Mouse (Mus musculus): ENCODE results near the gene G3bp2. TPM values are rescaled to one million over a fixed set of nuclear protein-coding genes. Genes with fewer than 3 reads are reported as not detected.
"Not testable (repeated sequence)": the region's sequence is repeated elsewhere in the genome, so short reads cannot be mapped to it uniquely, and the experiment has no call there.

The G3bp2 gene
- total RNA-seq (2021): 10 to 100 TPM; 68.6 to 70.1 TPM
- long read RNA-seq, experiment 1, full-length matches to known transcripts: 98 of 149 reads
- long read RNA-seq, experiment 1, partial matches to known transcripts: 9 of 149 reads
- long read RNA-seq, experiment 1, other reads (novel, unspliced or antisense): 42 of 149 reads
- long read RNA-seq, experiment 2, full-length matches to known transcripts: 116 of 187 reads
- long read RNA-seq, experiment 2, partial matches to known transcripts: 30 of 187 reads
- long read RNA-seq, experiment 2, other reads (novel, unspliced or antisense): 41 of 187 reads

DNA sequence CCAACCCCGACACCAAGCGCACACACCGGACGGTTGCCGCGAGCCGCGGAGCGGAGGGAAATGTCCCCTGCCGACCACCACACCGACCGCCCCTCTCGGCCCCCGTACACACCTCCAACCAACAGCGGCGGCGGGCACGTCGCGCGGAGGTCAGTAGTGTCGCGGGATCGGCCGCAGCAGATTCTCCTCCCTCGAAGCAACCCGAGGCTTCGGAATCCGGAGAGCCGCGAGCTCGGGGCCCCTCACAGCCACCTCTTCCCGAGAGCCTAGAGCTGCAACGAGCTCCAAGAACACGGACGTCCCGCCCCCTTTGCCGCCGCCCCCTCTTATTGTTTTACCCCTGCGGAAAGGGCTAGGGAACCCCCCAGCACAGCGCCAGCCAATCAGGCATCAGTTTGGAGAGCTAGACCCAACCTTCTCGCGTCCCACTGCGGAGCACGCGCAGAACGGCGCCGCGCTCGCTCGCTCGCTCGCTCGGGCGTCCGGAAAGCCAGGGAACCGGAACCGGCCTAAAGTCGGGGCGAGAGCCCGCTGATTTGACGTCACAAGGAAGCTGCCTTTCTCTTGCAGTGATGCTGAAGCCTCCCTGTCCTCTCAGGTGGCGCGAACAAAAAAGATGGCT, at the start of gene G3bp2:
G3bp2 (minus strand) TSS at position 303 of the 622 bp plus-strand sequence.
- DNase-seq (ENCODE audit: low spot score in 2 of 2): peak; percentile 95 to 98

DNA sequence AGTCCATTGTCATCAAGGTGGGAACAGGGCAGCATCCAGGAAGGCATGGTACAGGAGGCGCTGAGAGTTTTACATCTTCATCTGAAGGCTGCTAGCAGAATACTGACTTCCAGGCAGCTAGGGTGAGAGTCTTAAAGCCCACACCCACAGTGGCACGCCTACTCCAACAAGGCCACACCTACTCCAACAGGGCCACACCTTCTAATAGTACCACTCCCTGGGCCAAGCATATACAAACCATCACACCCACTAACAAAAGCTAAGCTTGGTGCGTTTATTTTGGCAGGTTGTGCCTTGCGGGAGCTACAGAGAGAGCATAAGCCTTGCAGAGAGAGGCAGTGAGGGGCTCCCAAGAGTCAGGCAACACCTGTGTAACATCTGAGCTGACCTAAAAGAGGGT, 49.5 kb upstream of the G3bp2 start:
- DNase-seq (ENCODE audit: low spot score in 2 of 2): not testable (repeated sequence)

DNA sequence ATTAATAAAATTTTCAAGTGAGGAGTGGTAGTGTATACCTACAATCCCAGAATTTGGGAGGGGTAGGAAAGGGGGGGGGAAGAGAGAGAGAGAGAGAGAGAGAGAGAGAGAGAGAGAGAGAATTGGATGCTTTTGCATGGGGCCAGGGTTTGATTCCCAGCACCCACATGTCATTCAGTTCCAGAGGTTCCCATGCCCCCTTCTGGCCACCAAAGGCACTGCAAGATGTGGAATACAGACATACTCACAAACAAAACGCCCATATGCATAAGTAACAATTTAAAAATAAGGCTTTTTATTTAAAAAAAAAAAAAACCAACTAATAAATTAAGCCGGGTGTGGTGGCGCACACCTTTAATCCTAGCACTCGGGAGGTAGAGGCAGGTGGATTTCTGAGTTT, 48.6 kb upstream of the G3bp2 start:
- DNase-seq (ENCODE audit: low spot score in 2 of 2): no peak

DNA sequence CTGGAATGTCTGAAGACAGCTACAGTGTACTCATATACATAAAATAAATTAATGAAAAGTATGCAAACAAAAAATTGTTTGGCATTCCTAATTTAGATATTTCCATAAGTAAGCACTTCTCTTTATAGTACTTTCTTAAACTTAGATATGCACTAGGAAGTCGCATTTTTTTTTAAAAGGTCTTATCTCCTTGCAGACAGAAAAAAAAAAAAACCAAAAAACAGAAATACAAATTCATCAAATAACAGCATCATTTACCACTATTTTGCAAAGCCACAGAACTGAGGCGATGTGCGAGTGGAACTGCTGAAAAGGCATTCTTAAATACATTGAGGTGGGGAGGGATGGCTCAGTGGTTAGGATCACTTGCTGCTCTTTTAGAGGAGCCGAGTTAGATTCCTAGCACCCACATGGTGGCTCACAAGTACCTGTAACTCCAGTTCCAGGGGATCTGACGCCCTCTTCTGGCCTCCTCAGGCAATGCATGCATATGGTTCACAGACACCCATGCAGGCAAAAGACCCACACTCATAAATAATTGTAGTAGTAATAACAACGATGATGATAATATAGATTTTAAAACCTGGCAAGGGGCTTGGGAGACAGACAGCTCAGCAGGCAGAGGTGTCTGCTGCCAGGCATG, 46.6 kb upstream of the G3bp2 start:
- DNase-seq (ENCODE audit: low spot score in 2 of 2): no peak

DNA sequence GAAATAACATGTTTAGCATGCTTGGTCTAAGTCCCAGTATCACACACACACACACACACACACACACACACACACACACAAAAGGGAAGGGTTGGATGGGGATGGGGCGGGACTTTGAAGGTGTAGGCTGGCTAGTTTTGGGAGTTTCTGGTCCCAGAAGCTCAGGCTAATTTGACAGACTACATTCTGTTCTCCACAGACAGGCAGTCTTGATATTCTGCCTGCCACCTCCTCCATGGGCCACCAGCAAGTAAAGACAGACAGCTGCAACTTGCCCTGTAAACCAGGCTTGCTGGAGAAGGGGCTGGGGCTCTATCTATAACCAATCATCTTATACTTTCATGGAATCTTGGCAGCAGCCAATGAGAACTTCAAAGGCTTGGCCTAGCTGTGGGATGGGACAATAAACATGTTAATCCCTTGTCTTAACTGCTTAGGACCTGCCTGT, 45.8 kb upstream of the G3bp2 start:
- DNase-seq (ENCODE audit: low spot score in 2 of 2): no peak

DNA sequence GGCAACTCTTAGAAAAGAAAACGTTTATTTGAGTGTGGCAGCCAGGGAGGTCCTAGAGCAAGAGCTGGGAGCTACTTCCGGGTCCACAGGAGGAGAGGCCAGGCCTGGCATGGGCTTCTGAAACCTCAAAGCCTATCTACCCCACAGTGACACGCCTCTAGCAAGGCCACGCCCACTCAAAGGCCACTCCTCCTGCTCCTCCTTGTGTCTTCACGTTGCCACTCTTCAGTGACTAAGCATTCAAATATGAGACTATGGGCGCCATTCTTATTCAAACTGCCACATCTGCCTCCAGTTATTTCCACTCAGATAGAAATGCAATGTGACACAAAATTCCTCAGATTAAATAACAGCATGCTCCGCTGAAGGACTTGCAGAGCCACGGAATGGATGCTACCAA, 45.1 kb upstream of the G3bp2 start:
- no peak for DNase-seq (ENCODE audit: low spot score in 2 of 2)

DNA sequence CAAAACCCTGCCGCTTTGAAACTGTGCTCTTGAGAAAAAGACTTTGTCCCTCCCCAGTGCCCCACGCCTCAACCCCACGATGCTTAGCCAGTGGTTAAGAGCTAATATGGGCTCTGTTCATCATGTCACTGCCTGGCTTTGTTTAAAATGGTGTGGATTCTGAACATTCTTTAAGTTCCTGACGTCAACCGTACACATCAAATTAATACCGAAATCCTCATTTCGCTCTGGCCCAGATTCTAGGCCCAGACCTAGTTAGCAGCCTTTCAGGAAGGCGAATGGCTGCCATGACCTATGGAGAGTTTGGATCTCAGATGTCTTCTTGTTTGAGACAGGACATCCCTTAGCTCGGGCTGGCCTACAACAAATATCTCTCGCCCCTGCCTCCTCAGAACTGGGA, 44.2 kb upstream of the G3bp2 start:
- DNase-seq (ENCODE audit: low spot score in 2 of 2): no peak

GRCm38 (mm10) chr5:92127141-92127625, 43.7 kb upstream of the G3bp2 start:
- no peak for DNase-seq (ENCODE audit: low spot score in 2 of 2)

DNA sequence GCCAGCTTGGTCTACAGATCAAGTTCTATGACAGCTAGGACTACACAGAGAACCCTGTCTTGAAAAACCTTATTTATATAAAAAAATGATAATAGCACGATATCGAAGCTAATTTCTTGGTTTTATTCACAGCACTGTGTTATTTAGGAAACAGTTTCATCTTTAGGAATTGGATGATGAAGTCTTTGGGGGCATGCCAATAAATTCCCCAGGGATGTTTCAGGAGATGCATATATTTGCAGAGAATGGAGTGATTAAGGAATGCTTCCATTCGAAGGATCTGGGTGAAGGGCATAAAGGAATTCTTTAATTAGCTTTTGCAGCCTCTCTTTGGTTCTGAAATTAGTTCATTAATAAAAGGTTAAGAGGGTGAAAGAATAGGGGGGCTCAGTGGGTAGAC, 41.9 kb upstream of the G3bp2 start:
- no peak for DNase-seq (ENCODE audit: low spot score in 2 of 2)

DNA sequence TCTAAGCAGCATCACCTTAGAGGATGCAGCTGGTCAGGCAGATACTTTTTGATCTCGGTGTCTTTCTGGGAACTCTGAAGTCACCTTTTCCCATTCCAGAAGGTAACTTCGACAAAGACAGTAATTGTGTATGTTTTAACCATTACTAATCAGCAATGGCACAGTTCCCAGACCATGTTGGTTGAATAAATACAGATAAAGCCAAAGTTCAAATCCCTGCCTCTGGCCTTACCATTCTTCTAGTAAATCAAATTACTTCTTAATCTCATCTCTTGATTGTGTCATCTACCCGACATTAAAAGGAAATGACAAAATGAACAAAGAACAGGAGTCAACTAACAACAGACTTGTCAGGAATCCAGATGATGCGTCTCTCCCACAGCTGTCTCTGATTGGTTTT, 38.1 kb upstream of the G3bp2 start:
- DNase-seq (ENCODE audit: low spot score in 2 of 2): no peak

GRCm38 (mm10) chr5:92117823-92118403, 34.4 kb upstream of the G3bp2 start:
- DNase-seq (ENCODE audit: low spot score in 2 of 2): peak; percentile 58 to 76

- no peak for DNase-seq (ENCODE audit: low spot score in 2 of 2)
Measured at GRCm38 (mm10) chr5:92114939-92115338, 31.4 kb upstream of the G3bp2 start.

- DNase-seq (ENCODE audit: low spot score in 2 of 2): no peak
Measured at GRCm38 (mm10) chr5:92114223-92114622, 30.7 kb upstream of the G3bp2 start.

- no peak for DNase-seq (ENCODE audit: low spot score in 2 of 2)
Measured at GRCm38 (mm10) chr5:92113484-92113883, 30.0 kb upstream of the G3bp2 start.

DNA sequence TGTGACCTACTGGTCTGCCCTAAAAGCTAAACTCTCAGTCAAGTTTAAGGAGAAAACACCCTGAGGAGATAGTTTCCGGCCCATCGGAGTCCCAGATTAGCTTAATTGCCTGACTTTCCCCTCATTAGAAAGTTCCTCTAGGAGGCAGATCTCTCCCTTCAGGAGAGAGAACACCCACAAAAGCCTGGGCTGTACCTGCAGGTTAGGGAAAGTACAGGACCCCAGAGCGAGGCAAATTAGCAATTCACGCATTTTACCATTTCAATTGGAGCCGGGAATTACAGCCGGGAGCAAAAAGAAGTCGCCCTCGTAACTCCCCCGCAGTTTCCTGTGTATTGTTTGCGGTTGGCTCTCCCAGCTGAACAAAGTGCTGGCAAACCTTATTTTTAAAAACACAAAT, 29.1 kb upstream of the G3bp2 start:
- no peak for DNase-seq (ENCODE audit: low spot score in 2 of 2)

DNA sequence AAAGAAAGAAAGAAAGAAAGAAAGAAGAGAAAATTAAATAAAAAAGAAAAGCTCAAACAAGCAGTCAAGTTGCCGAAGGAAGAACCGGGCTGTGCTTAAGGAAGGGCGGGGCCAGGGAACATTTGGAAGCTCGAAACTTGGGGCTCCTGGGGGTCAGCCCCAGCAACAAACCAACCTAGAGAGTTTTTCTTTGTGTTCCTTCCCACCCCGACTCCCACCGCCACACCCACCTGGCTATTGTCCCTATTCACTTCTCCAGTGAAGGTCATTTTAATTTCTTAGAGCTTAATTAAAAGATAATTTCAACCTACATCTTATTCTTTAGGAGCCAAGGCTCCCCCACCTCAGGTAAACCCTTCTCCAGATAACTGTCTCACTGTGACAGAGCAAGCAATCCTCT, 28.7 kb upstream of the G3bp2 start:
- no peak for DNase-seq (ENCODE audit: low spot score in 2 of 2)

GRCm38 (mm10) chr5:92110818-92111355, 27.4 kb upstream of the G3bp2 start:
- DNase-seq (ENCODE audit: low spot score in 2 of 2): no peak

GRCm38 (mm10) chr5:92107282-92107681, 23.8 kb upstream of the G3bp2 start:
- DNase-seq (ENCODE audit: low spot score in 2 of 2): no peak

DNA sequence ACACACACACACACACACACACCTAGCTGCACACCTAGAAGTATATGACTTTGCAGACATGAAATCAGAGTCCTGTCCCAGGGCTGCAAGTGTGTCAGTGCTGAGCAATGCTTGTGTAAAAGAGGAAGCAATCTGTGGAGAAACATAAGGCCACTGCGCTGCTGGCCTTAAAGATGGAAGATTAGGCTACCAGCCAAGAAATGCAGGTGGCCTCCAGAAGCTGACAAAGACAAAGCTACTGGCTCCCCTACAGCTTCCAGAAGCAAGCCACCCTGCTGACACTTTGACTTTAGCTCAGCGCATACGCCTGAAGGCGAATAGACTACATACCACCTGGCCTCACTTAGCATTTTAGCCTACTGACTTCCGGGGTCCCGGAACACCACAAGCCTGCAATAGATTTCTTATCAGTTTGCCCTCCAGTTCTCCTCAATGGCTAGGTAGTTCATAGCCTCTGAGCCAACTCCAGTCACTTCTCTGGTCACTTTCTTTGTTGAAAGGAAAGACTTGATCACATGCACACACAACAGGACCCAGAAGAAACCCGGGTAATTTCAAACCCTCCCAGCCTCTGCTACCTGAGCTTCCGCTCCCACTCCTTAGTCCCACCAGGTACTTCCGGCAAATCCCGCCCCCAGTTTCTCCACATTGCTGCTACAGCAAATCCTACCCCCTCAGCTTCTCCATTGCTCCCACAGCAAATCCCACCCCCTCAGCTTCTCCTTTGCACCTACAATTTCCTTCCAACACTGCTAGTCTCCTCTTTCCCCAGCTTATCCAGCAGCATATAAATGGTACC, 23.0 kb upstream of the G3bp2 start:
- no peak for DNase-seq (ENCODE audit: low spot score in 2 of 2)

GRCm38 (mm10) chr5:92103816-92104415, 20.4 kb upstream of the G3bp2 start:
- no peak for DNase-seq (ENCODE audit: low spot score in 2 of 2)

Measured in gastrocnemius, postnatal 4 days (tissue).